Mouse (Mus musculus) stomach, embryonic 16.5 days (tissue): Measurements from ENCODE around the gene Cfl1. TPM values are rescaled to one million over a fixed set of nuclear protein-coding genes. Genes with fewer than 3 reads are reported as not detected.
A peak's percentile ranks its signal among the peaks of the same experiment; 100 is the strongest.

Experiments used
- ATAC-seq: fragments of 200-750 bp; cut with Nextera tagmentation; 2 replicates; pipeline ENCODE4 v1.8.0; 2017; ENCODE audit warnings: moderate number of reproducible peaks, moderate TSS enrichment; ENCODE audit not compliant: insufficient read depth, low FRiP score
- H3K27ac ChIP-seq: fragments of 300-500 bp; sonication (generic); 2 replicates; pipeline ENCODE4 v1.5.1; 2014; ENCODE audit warnings: low read length
- H3K27me3 ChIP-seq: fragments of 300-500 bp; sonication (generic); 2 replicates; pipeline ENCODE4 v1.6.1; 2014; ENCODE audit warnings: low read length, control low read depth, mixed read lengths; ENCODE audit not compliant: control insufficient read depth, insufficient read depth
- H3K36me3 ChIP-seq: fragments of 300-500 bp; sonication (generic); 2 replicates; pipeline ENCODE4 v1.6.1; 2014; ENCODE audit warnings: low read length; ENCODE audit not compliant: control insufficient read depth, insufficient read depth
- H3K4me1 ChIP-seq: fragments of 300-500 bp; sonication (generic); 2 replicates; pipeline ENCODE4 v1.6.1; 2014; ENCODE audit warnings: low read length, control low read depth, mixed read lengths; ENCODE audit not compliant: control insufficient read depth, insufficient read depth
- H3K4me2 ChIP-seq: fragments of 300-500 bp; sonication (generic); 2 replicates; pipeline ENCODE4 v1.6.1; 2014; ENCODE audit warnings: low read depth, low read length, mixed read lengths
- H3K4me3 ChIP-seq: fragments of 300-500 bp; sonication (generic); replicated peaks from 2 replicates; pipeline ENCODE4 v1.5.1; 2014; ENCODE audit warnings: mild to moderate bottlenecking, low read length
- H3K9ac ChIP-seq: fragments of 300-500 bp; sonication (generic); 2 replicates; pipeline ENCODE4 v1.6.1; 2014; ENCODE audit warnings: low read length
- H3K9me3 ChIP-seq: fragments of 300-500 bp; sonication (generic); replicated peaks from 2 replicates; pipeline ENCODE4 v1.6.1; 2016; ENCODE audit warnings: low read length, control low read depth; ENCODE audit not compliant: control insufficient read depth
- WGBS: fragments of 180-500 bp; shearing (Covaris S2); extraction: QIAGEN DNeasy Blood & Tissue Kit; methylation state at CpG from one replicate; pipeline ENCODE4 v1.1.7; 2014; 5-methylcytosine and 5-hydroxymethylcytosine counted together
- polyA plus RNA-seq: library from polyadenylated mRNA; unstranded; fragments of >200 nt; fragmentation: Nextera tagmentation; extraction: Ambion mirVana; gene quantifications from 2 replicates; pipeline ENCODE4 v1.2.1, GENCODE M21; 2015

Cfl1 gene
- polyA plus RNA-seq = 2,233 and 2,288 TPM in 2 replicates

- Histone ChIP-seq H3K9ac (peak within 1 kb of the TSS; percentile 97), H3K27ac (peak within 1 kb of the TSS; percentile 100), H3K9me3 (no peaks in the 10 kb centered on the region), H3K36me3 (peaks cover 6% of the 10 kb centered on the region; the same call in 1 of the 2 replicates), H3K4me1 (peaks cover 28% of the 10 kb centered on the region), H3K4me2 (peak within 1 kb of the TSS; percentile 93), H3K27me3 (no peaks in the 10 kb centered on the region), H3K4me3 (peak within 1 kb of the TSS; percentile 96)
- ATAC-seq = peak; percentile 74
- under 1% methylated on average over 60 of the region's 62 CpGs for WGBS
Observed at GRCm38 (mm10) chr19:5490313-5490897, at the start of gene Cfl1. TSS of gene Cfl1 (plus strand) at chr19:5490455.

GRCm38 (mm10) chr19:5444371-5444908 lies 45.8 kb upstream of the Cfl1 start:
- Histone ChIP-seq H3K4me2 (no peak overlapping the region), H3K9me3 (no peaks in the 10 kb centered on the region), H3K9ac (no peak overlapping the region), H3K4me1 (peaks cover 15% of the 10 kb centered on the region), H3K27me3 (peaks cover 28% of the 10 kb centered on the region), H3K27ac (no peak overlapping the region), H3K36me3 (no peaks in the 10 kb centered on the region), H3K4me3 (no peak overlapping the region)
- WGBS = 58% methylated on average over 9 of the region's 9 CpGs
- no peak for ATAC-seq

DNA sequence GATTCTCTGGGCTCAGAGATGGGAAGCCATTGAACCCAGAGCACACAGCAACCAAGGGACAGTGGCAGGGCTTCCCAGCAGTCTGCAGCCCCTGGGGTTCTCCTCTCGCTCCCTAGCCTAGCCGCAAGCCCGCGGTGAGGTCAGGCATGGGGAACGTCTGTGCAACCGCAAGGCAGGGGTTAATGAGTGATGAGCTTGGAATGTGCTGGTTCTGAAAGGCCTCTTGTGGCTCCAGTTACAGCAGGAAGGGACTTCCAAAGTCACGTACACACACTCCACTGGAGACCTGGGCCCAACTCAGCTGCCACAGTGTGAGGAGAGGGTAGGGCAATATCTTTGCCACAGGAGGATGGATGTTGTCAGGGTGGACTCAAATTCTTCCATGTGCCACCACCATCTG lies 45.3 kb upstream of the Cfl1 start:
- WGBS = 24% methylated on average over 7 of the region's 7 CpGs
- Histone ChIP-seq H3K27ac (no peak overlapping the region), H3K27me3 (peaks cover 33% of the 10 kb centered on the region), H3K9me3 (no peaks in the 10 kb centered on the region), H3K36me3 (no peaks in the 10 kb centered on the region), H3K9ac (no peak overlapping the region), H3K4me1 (peaks cover 15% of the 10 kb centered on the region), H3K4me2 (no peak overlapping the region), H3K4me3 (no peak overlapping the region)
- ATAC-seq = no peak

- Histone ChIP-seq H3K27ac (no peak overlapping the region), H3K9ac (no peak overlapping the region), H3K4me2 (no peak overlapping the region), H3K36me3 (no peaks in the 10 kb centered on the region), H3K4me1 (peaks cover 15% of the 10 kb centered on the region), H3K4me3 (no peak overlapping the region), H3K27me3 (peaks cover 36% of the 10 kb centered on the region), H3K9me3 (no peaks in the 10 kb centered on the region)
- no peak for ATAC-seq
- WGBS = 89% methylated on average over 5 of the region's 5 CpGs
Observed at GRCm38 (mm10) chr19:5445747-5446146, 44.5 kb upstream of the Cfl1 start.

- Histone ChIP-seq H3K27me3 (peaks cover 36% of the 10 kb centered on the region), H3K36me3 (no peaks in the 10 kb centered on the region), H3K27ac (no peak within 1 kb of the TSS), H3K4me1 (peaks cover 15% of the 10 kb centered on the region), H3K4me2 (peak within 1 kb of the TSS; percentile 99), H3K9ac (peak within 1 kb of the TSS; percentile 30), H3K9me3 (no peaks in the 10 kb centered on the region), H3K4me3 (peak within 1 kb of the TSS; percentile 57)
- under 1% methylated on average over 70 of the region's 70 CpGs for WGBS
- peak; percentile 73 for ATAC-seq
Observed at GRCm38 (mm10) chr19:5447515-5448353, 42.5 kb upstream of the Cfl1 start, which contains the start of gene Fosl1. TSS of gene Fosl1 (plus strand) at chr19:5447547.

GRCm38 (mm10) chr19:5448354-5449150 lies 41.7 kb upstream of the Cfl1 start:
- no peak overlapping the region for H3K27ac ChIP-seq
- no peak for ATAC-seq
- H3K4me3 ChIP-seq = peak overlapping the region; percentile 57
- no peaks in the 10 kb centered on the region for H3K9me3 ChIP-seq
- 5% methylated on average over 36 of the region's 36 CpGs for WGBS
- peak overlapping the region; percentile 99 for H3K4me2 ChIP-seq
- peaks cover 15% of the 10 kb centered on the region for H3K4me1 ChIP-seq
- H3K36me3 ChIP-seq = no peaks in the 10 kb centered on the region
- H3K9ac ChIP-seq = peak overlapping the region; percentile 30; the same call in 1 of the 2 replicates
- H3K27me3 ChIP-seq = peaks cover 36% of the 10 kb centered on the region

DNA sequence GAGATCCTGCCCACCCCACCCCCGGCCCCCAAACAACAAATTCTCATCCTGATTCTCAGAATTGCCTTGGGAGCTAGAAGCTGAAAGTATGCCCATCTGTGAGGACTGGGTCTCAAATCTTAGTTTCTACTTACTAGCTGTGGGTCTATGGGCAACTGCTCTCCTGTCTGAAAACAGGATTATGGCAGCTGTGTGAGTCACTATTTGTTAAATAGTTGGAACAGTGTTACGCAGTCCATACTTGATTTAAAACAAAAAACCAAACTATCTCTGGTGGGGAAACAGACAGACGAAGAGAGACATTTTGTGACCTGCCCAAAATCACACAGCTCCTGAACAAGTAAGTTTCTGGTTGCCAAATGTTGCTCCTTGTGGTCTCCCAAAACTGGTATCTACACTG lies 40.6 kb upstream of the Cfl1 start:
- H3K4me3 ChIP-seq = no peak overlapping the region
- no peak overlapping the region for H3K27ac ChIP-seq
- no peak for ATAC-seq
- no peak overlapping the region for H3K4me2 ChIP-seq
- 69% methylated on average over 3 of the region's 3 CpGs for WGBS
- no peak overlapping the region for H3K9ac ChIP-seq
- no peaks in the 10 kb centered on the region for H3K9me3 ChIP-seq
- no peaks in the 10 kb centered on the region for H3K36me3 ChIP-seq
- H3K27me3 ChIP-seq = peaks cover 36% of the 10 kb centered on the region
- peaks cover 15% of the 10 kb centered on the region for H3K4me1 ChIP-seq

GRCm38 (mm10) chr19:5451766-5452165 lies 38.5 kb upstream of the Cfl1 start:
- no peaks in the 10 kb centered on the region for H3K9me3 ChIP-seq
- H3K27me3 ChIP-seq = peaks cover 32% of the 10 kb centered on the region
- no peak overlapping the region for H3K9ac ChIP-seq
- H3K27ac ChIP-seq = no peak overlapping the region
- peaks cover 33% of the 10 kb centered on the region for H3K4me1 ChIP-seq
- H3K4me2 ChIP-seq = no peak overlapping the region
- H3K4me3 ChIP-seq = no peak overlapping the region
- no peaks in the 10 kb centered on the region for H3K36me3 ChIP-seq
- 74% methylated on average over 6 of the region's 6 CpGs for WGBS
- no peak for ATAC-seq
